ENCODE assay signal across 9 mouse cellular contexts in the genomic region with DNA sequence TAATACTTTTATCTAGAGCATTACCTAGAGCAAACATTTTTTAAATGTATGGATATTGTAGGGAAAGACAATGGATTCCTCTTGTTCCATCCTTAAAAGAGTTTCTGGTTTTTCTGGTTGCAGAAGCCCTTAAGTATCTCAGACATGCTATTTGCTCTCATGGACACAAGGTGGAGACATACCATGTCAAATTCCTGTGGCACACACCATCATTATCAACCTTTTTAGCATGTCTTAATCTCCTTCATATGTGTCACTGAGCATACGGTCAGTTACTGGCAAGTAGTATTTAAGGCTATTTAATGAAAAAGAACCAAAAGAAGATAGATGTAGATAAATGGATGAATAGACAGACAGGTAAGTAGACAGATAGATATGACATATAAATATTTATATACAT.
A peak's percentile ranks its signal among the peaks of the same experiment; 100 is the strongest.
DNase-seq lines count a peak whose midpoint lies in the region; ATAC-seq and TF ChIP-seq lines count a peak whose summit lies in the region.
"Had no signal": no experiment of that assay in that cellular context is flagged by ENCODE, and none has a peak within 500 bp of the region (broad histone marks: within the 10 kb centered on the region; RNA-seq: fewer than 3 reads in every experiment).

No protein-coding gene starts in this region.

- no peak for TF ChIP-seq POLR2A in cerebellum, adult 2 months (IDR thresholded peaks at IDR 0.05; ENCODE audit: borderline replicate concordance, insufficient read depth, low read length)
- TF ChIP-seq POLR2A in liver, adult 2 months (IDR thresholded peaks at IDR 0.05; ENCODE audit: extremely low read depth, insufficient read depth, low read length) = no peak

- TF ChIP-seq CTCF in cerebellum, adult 2 months (IDR thresholded peaks at IDR 0.05; ENCODE audit: borderline replicate concordance, insufficient read depth, low read depth, low read length) = peak; percentile 47; the same call in 1 of the 2 replicates
- peak; percentile 58 for TF ChIP-seq CTCF in liver, adult 2 months (IDR thresholded peaks at IDR 0.05; ENCODE audit: low read depth, low read length)

- intact Hi-C loops in left cerebral cortex, postnatal 4 days (cut with DNase I) = loop anchor here (5.0 to 10.0 kb wide), 3 partner anchors 154 to 372 kb away; no protein-coding TSS in a partner anchor
- intact Hi-C loops in heart, postnatal 14 days (cut with DNase I) = loop anchor here (2.0 kb wide), 1 partner anchor 248 kb away; no protein-coding TSS in a partner anchor

- no peaks in the 10 kb centered on the region for H3K4me1 ChIP-seq in cerebellum, adult 2 months (ENCODE audit: control insufficient read depth, insufficient read depth, low read length)
- no peaks in the 10 kb centered on the region for H3K4me1 ChIP-seq in liver, adult 2 months (ENCODE audit: control insufficient read depth, insufficient read depth, low read length)
- H3K4me1 ChIP-seq in liver, embryonic 11.5 days (replicated peaks; ENCODE audit: control insufficient read depth, insufficient read depth, low read length) = no peaks in the 10 kb centered on the region

- no peaks in the 10 kb centered on the region for H3K9me3 ChIP-seq in liver, embryonic 11.5 days (ENCODE audit: control insufficient read depth, low read length)

- no peak for ATAC-seq in liver, embryonic 11.5 days (replicated peaks; ENCODE audit: low FRiP score)

- no peak overlapping the region for H3K27ac ChIP-seq in cerebellum, adult 2 months (ENCODE audit: insufficient read depth, low read length)
- H3K27ac ChIP-seq in liver, adult 2 months (replicated peaks; ENCODE audit: insufficient read depth, low read depth, low read length) = no peak overlapping the region
- no peak overlapping the region for H3K27ac ChIP-seq in liver, embryonic 11.5 days (ENCODE audit: low read depth, low read length)

- no peak overlapping the region for H3K9ac ChIP-seq in liver, adult 2 months (ENCODE audit: low read depth, low read length)
- H3K9ac ChIP-seq in liver, embryonic 11.5 days (ENCODE audit: low read depth, low read length) = no peak overlapping the region

- H3K4me3 ChIP-seq in cerebellum, adult 2 months (replicated peaks; ENCODE audit: insufficient read depth, low read depth, low read length) = no peak overlapping the region
- no peak overlapping the region for H3K4me3 ChIP-seq in liver, adult 2 months (ENCODE audit: insufficient read depth, low read depth, low read length)
- no peak overlapping the region for H3K4me3 ChIP-seq in liver, embryonic 11.5 days (ENCODE audit: low read depth, low read length)
- H3K4me3 ChIP-seq: myocyte had no signal

- H3K4me2 ChIP-seq in liver, embryonic 11.5 days = no peak overlapping the region

- DNase-seq in cerebellum, adult 2 months = peak in 1 of 2 experiments; percentile 30
- no peak for DNase-seq in cerebellum, adult 11 months
- peak; percentile 36 for DNase-seq in liver, adult 2 months (ENCODE audit: extremely low read depth, low read depth, low spot score)
- DNase-seq in liver, embryonic 11.5 days (ENCODE audit: low spot score) = no peak
- peak; percentile 11 for DNase-seq in c-Kit-positive CD71-positive TER-119-positive erythroid progenitor cells, embryonic 14.5 days (ENCODE audit: low spot score)
- peak; percentile 6 for DNase-seq in left cerebral cortex, postnatal 4 days
- no peak for DNase-seq in urinary bladder, postnatal 36 days (ENCODE audit: low spot score in 2 of 2)
- DNase-seq in heart, postnatal 14 days = no peak

- no peaks in the 10 kb centered on the region for H3K36me3 ChIP-seq in liver, adult 2 months (ENCODE audit: control insufficient read depth, insufficient read depth, low read length)
- H3K36me3 ChIP-seq in liver, embryonic 11.5 days (ENCODE audit: control insufficient read depth, insufficient read depth, low read length) = no peaks in the 10 kb centered on the region

- WGBS in cerebellum, adult 2 months = 4% methylated on average over 1 of the region's 1 CpGs
- WGBS in liver, adult 2 months = 38% methylated on average over 1 of the region's 1 CpGs
- WGBS in liver, embryonic 11.5 days = 33% methylated on average over 1 of the region's 1 CpGs

- no peaks in the 10 kb centered on the region for H3K79me2 ChIP-seq in liver, adult 2 months (ENCODE audit: control insufficient read depth, insufficient read depth, low read length)

- H3K27me3 ChIP-seq in cerebellum, adult 2 months (ENCODE audit: control insufficient read depth, insufficient read depth, low read length) = no peaks in the 10 kb centered on the region
- H3K27me3 ChIP-seq in liver, adult 2 months (ENCODE audit: control insufficient read depth, insufficient read depth, low read length) = no peaks in the 10 kb centered on the region
- H3K27me3 ChIP-seq in liver, embryonic 11.5 days (replicated peaks; ENCODE audit: control insufficient read depth, insufficient read depth, low read length) = no peaks in the 10 kb centered on the region

Comparison
In these comparisons a context has a peak if more than half of its experiments do, and no peak if none do; other contexts are left out.
1. DNase-seq: peak in liver, adult 2 months (single experiment), c-Kit-positive CD71-positive TER-119-positive erythroid progenitor cells, embryonic 14.5 days (single experiment) and left cerebral cortex, postnatal 4 days (single experiment); none in cerebellum, adult 11 months (single experiment), liver, embryonic 11.5 days (single experiment), urinary bladder, postnatal 36 days (0 of 2) and heart, postnatal 14 days (0 of 2).